Mouse (Mus musculus) mature B cell (primary cell): ENCODE results near the gene Wdr37.
"Not testable (repeated sequence)": the region's sequence is repeated elsewhere in the genome, so short reads cannot be mapped to it uniquely, and the experiment has no call there.

Source experiments
- in situ Hi-C: fragments of 300-500 bp; cut with MboI; formaldehyde crosslinking; loops from 2 replicates; pipeline ENCODE4 v1.14.3; 2019

The Wdr37 gene

DNA sequence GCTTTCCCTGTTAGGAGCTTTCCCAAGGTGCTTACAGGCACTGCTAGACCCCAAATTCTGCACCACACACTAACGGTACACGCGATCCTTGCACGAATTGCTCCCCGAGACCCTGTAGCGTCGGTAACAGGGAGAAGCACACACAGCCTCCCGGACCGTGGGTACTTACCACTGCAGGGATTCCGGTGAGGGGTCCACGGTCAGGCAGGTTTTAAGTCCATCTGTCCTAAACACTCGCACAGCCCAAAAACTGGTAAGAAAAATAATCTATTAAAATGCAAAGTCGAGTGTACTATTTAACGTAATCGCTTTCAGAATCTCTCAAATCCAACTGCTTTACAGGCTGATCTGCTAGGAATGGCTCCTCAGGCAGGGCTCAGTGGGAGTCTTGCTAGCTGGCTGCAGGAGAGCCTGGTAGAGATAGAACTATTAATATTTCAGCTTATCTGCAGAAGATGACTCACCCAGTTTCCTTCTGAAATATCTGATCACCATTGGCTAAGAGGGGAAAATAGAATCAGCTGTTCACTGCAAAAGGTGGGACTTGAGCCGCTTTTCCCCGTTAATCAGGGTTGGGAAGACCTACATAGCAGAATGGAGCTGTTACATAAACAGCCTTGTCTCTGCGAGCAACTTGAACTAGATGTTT, at the start of gene Wdr37:
TSS of gene Wdr37 (minus strand) at position 596 of the 649 bp plus-strand sequence.
- in situ Hi-C loops: no loop called here

DNA sequence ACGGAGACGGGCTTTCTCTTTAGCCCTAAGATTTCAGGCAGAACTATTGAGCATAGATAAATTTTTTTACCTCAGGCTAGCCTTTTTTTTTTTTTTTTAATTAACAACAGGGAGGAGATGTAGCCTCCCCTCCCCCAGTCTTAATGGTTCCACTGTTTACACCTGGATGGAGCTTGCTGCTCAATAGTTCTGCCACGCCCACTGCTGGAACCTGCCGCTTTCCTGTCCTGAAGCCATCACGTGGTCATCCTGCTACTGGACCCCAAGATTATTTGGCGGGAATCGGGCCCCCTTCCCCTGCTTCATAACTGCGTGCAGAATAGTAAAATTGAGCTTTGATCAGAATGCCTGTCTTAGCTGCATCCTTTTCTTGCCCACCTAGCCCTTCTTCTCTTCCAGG, 42.2 kb upstream of the Wdr37 start:
- in situ Hi-C loops: not testable (repeated sequence)

DNA sequence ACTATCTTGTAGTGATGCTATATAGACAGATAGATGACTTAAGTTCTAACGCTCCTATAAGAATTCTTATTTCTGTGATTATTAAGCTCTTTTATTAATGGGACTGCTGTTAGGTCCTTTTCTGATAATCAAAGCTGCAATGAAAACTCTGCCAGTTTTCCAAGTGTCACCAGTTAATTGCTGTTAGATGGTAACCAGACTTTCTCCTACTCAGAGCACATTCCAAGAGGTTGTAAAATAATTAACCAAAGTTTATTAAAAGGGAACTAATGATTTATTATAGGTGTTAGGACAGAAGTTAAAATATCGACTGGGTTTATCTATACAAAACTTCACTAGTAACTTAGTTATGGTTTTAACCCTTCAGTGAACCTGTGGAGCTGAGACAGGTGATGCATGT, 34.3 kb upstream of the Wdr37 start:
- in situ Hi-C loops: not testable (repeated sequence)

DNA sequence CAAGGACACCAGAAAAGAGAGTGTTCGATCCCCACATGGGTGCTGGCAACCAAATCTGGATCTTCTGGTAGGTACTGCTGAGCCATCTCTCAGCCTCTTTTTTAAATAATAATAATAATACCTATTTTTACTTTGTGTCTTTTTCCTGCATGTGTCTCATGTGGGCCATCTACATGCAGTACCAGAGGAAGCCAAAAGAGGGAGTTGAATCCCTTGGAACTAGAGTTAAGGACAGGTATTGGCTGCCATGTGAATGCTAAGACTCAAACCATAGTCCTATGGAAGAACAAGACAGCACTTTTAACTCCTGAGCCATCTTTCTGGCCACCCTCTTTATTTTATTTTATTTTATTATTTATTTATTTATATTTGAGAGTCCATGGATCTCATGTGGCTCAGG, 16.9 kb upstream of the Wdr37 start:
- in situ Hi-C loops: loop anchor here (10.0 kb wide), 2 partner anchors 106 to 206 kb away; partner anchors contain the start of genes Gtpbp4 and Larp4b

DNA sequence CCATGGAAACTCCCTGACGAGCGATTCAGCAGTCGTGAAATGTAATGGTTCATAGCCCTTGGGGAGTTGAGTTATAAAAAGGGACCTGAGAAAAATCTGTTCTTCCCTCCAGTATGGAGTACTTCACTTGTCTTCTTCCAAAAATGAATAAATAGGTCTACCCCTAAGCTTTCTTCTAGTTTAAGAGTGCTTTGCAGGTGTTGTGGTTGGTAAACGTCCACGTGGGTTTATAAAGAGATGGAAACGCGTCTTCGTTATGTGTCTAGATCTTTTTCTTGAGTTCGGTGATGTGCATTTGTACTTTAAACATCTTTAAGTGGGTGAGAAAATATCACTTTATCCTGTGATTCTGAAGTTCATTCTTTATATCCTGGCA, 14.5 kb upstream of the Wdr37 start:
- in situ Hi-C loops: loop anchor here (10.0 kb wide), 2 partner anchors 109 to 209 kb away; partner anchors contain the start of genes Gtpbp4 and Larp4b

DNA sequence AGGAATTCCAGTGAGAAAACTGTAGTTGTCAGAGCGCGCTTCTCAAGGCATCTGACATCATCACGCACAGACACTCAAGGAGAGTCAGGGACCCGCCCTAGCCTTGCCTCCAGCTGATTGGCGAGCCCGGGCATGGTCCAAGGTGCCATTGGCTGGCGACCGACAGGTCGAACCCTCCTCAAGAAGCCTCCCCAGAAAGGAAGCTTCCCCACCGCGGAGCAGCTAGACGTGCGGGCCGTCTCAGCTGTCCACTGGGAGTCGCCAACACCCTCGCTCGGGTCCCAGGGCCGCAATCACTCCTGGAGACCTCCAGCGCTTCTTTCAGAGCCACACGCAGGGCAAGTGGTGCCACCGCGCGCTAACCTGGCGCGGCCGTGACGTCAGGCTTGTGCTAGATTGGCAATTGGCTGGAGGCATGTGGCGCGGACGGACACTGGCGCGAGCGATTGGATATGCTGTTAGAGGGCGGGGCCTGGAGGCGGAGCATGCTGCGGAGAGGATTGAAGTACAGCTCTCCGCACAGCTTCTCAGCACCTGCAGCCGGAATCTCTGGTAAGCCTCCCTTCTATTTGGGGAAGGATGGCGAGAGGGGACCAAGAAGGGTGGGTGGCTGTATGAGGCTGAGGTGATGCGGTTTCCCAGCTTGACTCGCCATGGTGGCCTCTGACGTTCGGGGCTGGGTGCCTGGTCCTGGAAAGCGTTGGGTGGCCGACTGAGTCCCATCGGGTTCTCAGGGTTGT, 13.9 kb upstream of the Wdr37 start, which contains the start of gene Idi1:
TSS of gene Idi1 (plus strand) at position 57 of the 740 bp plus-strand sequence.
- in situ Hi-C loops: loop anchor here (10.0 kb wide), 2 partner anchors 109 to 209 kb away; partner anchors contain the start of genes Gtpbp4 and Larp4b

DNA sequence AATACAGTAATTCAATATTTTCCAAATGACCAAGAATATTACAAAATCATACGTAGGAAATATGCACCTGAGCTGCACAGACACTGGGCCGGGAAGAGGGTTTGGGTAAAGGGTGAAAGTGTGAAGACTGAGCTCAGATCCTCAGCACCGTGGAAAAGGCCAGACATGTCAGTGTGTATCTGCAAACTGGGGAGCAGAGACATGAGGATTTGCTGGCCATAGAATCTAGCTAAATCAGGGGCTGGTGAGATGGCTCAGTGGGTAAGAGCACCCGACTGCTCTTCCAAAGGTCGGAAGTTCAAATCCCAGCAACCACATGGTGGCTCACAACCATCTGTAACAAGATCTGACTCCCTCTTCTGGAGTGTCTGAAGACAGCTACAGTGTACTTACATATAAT, 12.2 kb upstream of the Wdr37 start:
- in situ Hi-C loops: loop anchor here (10.0 kb wide), 2 partner anchors 111 to 211 kb away; partner anchors contain the start of genes Gtpbp4 and Larp4b

DNA sequence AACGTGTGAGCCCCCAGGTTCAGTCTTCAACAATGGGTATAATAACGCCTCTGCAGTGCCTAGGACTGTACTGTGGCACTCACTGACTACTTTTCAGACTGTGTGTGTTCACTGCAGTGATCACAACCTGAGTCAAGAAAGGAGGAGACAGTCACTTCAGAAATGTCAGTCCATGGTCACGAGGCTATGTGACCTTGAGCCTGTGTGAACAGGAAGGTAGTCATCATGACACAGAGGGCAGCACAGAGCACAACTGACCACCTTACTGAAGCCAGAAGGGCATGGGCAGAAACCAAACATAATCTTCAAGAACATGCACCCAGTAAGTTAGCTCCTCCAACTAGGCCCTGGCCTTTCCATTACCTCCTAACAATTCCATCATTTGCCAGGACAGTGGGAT, 9.9 kb upstream of the Wdr37 start:
- in situ Hi-C loops: loop anchor here (10.0 kb wide), 2 partner anchors 113 to 213 kb away; partner anchors contain the start of genes Gtpbp4 and Larp4b

DNA sequence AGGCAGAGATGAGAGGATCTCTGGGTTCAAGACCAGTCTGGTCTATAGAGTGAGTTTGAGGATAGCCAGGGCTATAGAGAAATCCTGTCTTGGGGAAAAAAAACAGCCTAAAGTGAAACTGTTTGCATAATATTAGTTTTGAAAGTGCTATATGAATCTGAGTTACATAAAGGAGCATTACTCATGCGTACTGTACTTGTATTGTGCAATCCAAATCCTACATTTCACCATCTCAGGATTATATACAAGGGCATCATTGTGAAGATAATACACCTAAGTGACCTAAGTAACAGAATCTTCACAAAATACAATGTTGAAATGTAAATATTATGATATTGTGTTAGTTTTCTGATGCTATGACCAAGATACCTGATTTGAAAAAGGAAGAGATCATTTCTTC, 2.1 kb upstream of the Wdr37 start:
- in situ Hi-C loops: no loop called here

DNA sequence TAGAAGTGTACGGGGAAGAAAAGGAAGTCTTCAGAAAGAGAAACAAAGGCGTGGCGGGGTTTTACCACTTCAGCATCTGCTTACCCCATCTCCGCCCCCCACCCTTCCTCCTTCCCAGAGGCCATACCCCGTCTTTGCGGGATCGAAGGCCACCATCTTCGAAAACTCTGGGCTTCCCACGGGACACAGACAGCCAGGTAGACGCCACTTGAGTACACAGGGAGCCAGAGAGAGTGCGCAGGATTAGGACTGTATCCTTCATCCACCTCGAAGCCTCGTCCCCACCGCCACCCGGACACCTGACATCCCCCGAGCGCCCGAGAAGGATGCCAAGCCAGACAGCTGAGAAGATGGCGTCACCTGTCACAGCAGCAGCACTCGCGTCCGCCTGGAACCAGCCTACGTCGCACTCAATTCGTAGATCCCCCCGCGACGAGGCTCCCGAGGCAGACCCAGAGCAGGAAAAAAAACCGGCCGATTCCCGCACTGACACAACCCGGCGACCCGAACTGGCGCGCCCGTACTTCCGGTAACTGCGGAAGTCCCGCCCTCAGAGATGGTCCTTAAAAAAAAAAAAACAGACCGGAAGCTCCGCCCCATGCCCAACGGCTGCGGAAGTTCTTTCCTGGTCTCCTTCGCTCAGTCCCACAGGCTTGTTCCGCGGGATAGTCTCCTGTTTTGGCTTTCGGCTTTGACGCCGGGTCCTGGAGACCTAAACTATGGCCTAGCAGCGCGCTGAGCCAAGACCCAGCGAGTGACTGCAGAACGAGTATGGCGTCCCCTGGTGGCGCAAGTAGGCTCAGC, 997 bp downstream of the Wdr37 start:
- in situ Hi-C loops: no loop called here

DNA sequence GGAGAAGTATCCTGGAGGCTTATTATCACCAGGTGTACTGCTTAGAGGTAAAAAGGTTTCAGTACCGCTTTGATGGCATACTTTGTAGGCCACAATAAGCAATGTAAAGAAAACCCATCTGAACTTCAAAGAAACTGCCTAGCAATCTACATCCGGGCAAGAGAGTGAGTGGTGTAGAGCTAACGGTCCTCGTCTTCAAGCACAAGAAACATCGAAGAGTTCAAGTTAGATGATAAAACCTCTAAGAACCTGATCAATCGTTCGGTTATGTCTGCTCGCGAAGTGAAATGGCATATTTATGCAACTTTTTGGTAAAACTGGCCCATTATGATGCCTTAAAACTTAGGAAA, 1.6 kb downstream of the Wdr37 start:
- in situ Hi-C loops: no loop called here

DNA sequence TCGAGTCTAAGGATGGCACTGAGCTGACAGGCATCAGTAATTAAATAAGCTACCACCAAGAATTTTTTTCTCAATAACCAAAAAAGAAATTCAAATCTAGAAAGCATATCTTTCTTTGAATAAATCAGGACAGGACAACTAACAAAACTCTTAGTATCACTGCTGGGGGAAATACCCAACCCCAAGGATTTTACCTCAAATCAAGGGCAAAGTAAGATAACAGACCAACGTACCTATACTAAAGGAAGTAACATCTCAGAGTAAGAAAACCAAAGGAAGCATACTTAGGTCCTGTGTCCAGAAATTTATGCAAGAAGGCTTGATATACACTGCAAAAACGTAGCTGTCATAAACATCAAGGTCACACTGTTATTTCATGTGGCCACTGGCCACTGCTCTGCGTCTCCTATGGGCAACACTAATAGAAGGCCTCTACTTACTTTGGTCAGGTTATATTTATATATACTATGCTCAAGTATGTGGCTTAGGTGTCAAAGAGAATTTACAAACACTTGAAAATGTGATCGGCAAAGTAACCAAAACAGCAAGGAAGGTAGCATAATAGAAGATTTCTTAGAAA, 2.0 kb downstream of the Wdr37 start:
- in situ Hi-C loops: no loop called here

DNA sequence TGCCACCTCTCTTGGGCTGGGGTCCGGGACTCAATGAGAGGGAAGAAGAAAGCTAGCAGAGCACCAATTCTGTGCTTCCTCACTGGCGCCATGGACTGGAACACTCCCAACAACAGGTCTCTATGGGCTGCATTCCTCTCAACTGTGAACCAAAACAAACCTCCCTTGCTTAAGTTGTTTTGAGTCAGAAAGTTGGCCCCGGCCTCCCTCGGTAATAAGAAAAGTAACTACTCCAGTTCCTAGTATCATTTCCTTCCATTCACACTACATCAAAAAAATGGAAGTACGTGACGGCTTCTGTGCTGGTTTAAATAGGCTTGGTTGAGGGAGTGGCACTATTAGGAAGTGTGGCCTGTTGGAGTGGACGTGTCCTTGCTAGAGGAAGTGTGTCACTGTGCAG, 5.1 kb downstream of the Wdr37 start:
- in situ Hi-C loops: no loop called here

DNA sequence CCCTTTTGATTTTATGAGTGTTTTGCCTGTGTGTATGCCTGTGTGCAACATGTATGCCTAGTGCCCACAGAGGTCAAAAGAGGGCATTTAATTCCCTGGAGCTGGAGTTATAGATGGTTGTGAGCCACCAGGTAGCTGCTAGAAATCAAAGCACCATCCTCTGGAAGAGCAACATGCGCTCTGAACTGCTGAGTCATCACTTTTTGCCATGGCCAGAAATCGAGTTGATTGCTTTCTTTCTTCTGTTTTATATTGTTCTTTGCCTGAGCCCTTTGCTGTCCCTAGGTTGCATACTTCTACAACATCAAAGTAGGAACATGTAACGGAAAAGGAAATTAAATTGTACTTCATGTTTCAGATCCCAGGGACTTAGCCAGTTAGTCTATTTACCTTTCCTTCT, 6.7 kb downstream of the Wdr37 start:
- in situ Hi-C loops: no loop called here

DNA sequence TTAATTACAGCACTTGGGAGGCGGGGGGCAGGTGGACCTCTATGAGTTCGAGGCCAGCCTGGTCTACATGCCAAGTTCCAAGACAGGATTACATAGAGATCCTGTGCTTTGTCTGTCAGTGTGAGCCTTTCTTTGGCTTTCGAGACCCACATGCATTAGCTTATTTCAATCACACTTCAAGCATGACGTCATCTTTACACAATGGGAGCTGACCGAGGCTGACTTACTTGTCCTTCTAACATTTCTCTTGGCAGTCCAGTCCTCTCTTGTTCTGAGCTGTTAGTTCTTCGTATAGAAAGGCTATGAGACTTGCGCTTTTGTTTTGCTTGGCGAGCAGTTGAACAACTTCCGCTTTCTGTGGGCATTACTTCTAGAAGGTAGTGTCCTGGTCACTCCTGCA, 10.8 kb downstream of the Wdr37 start:
- in situ Hi-C loops: no loop called here

DNA sequence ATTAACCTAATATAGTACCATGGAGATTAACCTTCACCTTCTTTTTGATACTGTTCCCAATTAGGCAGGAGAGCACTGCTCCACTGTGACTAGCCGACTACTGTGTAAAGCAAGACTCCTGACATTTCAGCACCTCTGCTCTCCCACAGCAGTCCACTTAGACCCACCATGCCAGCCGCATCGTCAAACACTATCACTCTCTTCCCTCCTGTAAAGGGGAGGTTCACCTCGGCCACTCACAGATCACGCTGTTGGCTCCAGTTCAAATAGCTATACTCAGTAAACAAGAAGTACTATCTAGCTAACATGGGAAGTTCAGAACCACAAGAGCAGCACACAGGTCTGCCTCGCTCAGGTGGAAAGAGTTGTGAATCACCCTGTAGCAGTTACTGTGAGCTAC, 13.3 kb downstream of the Wdr37 start:
- in situ Hi-C loops: no loop called here

DNA sequence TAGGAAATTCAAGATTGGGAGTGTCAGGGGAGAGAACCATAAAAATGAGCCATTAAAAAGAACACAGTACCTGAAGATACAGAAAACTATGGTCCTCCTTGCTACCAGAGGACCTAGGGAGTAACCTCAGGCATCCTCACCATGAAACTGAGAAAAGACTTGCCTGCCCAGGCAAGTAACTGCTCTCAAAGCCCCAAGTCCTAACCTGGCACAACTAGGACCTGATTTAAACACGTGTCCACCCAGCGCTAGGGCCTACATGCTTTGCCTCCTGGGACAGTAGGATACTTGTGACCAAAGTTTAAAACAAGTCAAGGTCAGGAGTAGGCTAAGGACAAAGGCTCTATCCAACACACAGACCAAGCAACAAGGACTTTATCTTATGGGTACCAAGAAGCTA, 16.9 kb downstream of the Wdr37 start:
- in situ Hi-C loops: no loop called here

DNA sequence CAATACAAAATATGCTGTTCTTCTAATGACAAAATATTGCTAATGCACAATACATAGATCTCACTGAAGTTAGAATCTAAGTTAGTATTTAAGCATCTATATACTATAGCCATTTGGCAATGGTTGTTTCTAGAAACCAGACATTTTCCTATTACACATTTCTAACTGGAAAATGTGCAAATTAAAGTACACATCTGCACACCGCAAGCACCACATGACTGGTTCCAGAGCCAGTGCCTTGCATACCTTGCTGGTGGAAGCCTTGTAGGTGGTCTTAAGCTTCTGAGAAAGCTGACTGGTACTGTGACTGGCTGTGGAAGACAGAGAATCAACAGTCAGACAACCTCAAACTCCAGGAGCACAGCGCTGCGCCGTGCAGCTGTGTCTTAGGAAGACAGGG, 18.3 kb downstream of the Wdr37 start:
- in situ Hi-C loops: no loop called here

DNA sequence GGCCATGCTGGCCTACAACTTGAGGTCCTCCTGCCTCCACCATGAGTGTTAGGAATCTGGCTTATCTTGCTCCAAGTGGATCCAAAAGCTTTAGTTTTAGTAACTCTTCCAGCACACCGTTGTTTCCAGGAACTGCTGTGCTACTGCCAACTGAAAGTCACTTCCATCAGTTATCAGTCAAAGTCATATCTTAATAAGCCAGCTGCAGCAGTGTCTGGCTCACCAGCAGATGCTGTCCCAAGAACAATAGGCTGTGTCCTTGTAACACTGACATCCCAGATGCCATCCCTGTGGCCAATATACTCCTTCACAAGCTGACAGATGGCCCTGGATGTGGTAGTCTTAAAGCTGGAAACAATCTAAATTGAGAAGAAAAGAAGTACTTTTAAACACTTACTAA, 22.4 kb downstream of the Wdr37 start:
- in situ Hi-C loops: no loop called here

DNA sequence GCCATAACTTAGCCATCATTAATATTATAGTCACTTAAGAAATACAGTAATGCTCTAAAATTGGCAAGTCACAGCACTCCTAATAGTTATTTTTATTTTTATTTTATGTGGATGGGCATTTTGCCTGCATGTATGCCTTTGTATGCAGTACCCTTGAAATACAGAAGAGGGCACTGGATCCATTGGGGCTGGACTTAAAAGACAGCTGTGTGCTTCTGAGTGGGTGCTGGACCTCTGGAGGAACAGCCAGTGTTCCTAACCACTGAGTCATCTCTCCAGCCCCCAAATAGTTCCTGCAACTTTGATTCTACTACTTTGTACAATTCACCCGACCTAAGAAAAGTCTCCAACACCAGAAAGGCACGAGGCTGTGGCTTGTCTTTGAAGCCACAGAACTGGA, 24.0 kb downstream of the Wdr37 start:
- in situ Hi-C loops: no loop called here

DNA sequence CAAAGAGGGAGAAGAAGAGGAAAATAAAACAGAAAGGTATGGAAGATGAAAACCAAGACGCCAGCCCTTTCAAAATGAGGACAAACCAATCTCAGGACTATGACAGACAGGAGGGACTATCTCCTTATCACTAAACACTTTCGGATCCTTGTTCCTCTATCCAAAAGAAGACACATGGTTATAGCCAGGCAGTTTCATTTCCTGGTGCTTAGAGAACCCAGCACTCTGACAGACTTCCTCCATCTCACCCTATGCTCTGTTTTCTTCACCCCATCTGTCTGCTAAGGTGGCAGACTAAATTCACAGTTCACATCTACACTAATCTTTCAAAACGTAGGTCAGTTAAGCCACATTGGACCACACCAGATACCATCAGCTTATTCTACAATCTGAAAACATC, 29.4 kb downstream of the Wdr37 start:
- in situ Hi-C loops: no loop called here

DNA sequence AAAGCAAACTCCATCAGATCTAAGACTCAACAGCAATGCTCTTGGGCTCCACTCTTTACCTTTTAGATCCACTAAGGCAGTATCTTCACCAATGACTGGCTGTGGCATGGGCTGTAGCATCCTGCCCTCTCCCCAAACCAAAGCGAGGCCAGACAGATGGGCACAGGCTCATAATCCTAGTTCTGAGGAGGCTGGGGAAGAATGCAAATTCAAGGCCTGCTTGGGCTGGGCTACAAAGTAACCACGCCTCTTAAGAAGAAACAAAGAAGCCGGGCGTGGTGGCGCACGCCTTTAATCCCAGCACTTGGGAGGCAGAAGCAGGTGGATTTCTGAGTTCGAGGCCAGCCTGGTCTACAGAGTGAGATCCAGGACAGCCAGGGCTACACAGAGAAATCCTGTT, 29.9 kb downstream of the Wdr37 start:
- in situ Hi-C loops: not testable (repeated sequence)
